ENCODE assay signal across 8 mouse cellular contexts in the genomic region with DNA sequence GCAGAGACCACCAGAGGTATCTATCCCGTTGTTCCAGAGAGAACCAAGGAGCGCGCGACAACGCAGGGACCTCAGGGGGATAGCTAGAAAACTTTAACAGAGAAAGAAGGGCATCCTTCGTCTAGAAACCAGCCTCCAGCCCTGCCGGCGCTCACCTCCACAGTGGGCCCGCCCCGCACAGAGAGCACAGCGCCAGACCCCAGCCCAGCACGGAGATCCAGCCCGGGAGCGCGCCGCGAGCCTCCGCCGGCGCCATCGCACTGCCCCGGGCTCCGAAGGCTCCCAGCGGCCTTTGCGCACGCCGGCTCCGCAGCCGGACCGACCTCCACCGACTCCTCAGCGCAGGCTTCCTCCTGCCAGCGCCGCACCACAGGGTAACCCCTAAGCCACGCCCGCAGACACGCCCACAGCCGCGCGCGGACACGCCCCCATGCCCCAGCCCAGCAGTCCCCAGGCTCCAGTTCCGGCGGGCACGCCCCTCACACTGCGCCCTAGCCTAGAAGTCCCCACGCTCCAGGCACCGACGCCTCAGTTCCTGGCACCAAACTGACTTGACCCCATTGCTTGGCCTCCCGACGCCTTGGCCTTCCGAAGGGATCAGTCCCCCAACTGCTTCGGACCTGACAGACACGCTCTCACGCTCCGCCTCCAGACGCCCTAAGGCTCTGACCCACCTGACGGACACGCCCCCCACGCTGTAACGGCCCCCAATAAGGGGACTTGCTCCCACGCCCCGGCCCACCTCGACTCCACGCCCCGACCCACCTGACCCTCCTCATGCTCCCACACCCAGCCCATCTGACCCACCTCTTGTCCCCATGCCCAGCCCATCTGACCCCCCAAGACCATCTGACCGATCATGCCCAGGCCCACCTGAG. TPM values are rescaled to one million over a fixed set of nuclear protein-coding genes. Genes with fewer than 3 reads are reported as not detected.
DNase-seq lines count a peak whose midpoint lies in the region; ATAC-seq and TF ChIP-seq lines count a peak whose summit lies in the region.
"Not testable (repeated sequence)": the region's sequence is repeated elsewhere in the genome, so short reads cannot be mapped to it uniquely, and the experiment has no call there.

A gene (minus strand): TSS at position 350 of the 878 bp plus-strand sequence.
A gene (minus strand): TSS at position 659 of the 878 bp plus-strand sequence.

- H3K79me2 ChIP-seq in MEL (ENCODE audit: control insufficient read depth, insufficient read depth, low read length, poor library complexity) = not testable (repeated sequence)

- peak within 1 kb of the TSS; percentile 61 for H3K4me2 ChIP-seq in forebrain, embryonic 15.5 days (replicated peaks)
- peak within 1 kb of the TSS; percentile 46 for H3K4me2 ChIP-seq in neural tube, embryonic 14.5 days (ENCODE audit: low read depth, low read length)

- peak within 1 kb of the TSS; percentile 26; the same call in 1 of the 2 replicates for H3K27ac ChIP-seq in MEL (ENCODE audit: control insufficient read depth, low read depth, low read length)
- not testable (repeated sequence) for H3K27ac ChIP-seq in cerebellum, adult 2 months (ENCODE audit: insufficient read depth, low read length); forebrain, embryonic 15.5 days (replicated peaks); neural tube, embryonic 14.5 days (ENCODE audit: low read depth, low read length)

- not testable (repeated sequence) for TF ChIP-seq CTCF in MEL (IDR thresholded peaks at IDR 0.05 in 2 of 3, conservative IDR thresholded peaks at IDR 0.05 in 1 of 3; ENCODE audit: control insufficient read depth in 1 of 3, insufficient read depth in 1 of 3, low read depth in 2 of 3, low read length in 3 of 3, poor library complexity in 1 of 3, severe bottlenecking in 1 of 3); cerebellum, adult 2 months (IDR thresholded peaks at IDR 0.05; ENCODE audit: borderline replicate concordance, insufficient read depth, low read depth, low read length)

- H3K36me3 ChIP-seq in MEL (ENCODE audit: control insufficient read depth in 1 of 2, insufficient read depth in 2 of 2, low read length in 2 of 2); forebrain, embryonic 15.5 days; neural tube, embryonic 14.5 days (ENCODE audit: control insufficient read depth, insufficient read depth, low read length): not testable (repeated sequence)

- DNase-seq in MEL (ENCODE audit: low read depth, low spot score) = peak; percentile 64
- peak; percentile 16 to 43 for DNase-seq in cerebellum, adult 2 months
- DNase-seq in heart, postnatal 4 days = peak; percentile 48
- DNase-seq in kidney, postnatal 36 days = peak; percentile 51 to 57
- DNase-seq in lung, postnatal 10 days = peak; percentile 68
- DNase-seq in thymus, postnatal 14 days = peak; percentile 53

- H3K27me3 ChIP-seq in MEL (ENCODE audit: control insufficient read depth in 1 of 2, insufficient read depth in 2 of 2, low read length in 2 of 2); cerebellum, adult 2 months (ENCODE audit: control insufficient read depth, insufficient read depth, low read length); forebrain, embryonic 15.5 days; neural tube, embryonic 14.5 days (ENCODE audit: control insufficient read depth, insufficient read depth, low read length): not testable (repeated sequence)

- H3K4me1 ChIP-seq in MEL (ENCODE audit: control insufficient read depth in 1 of 2, insufficient read depth in 2 of 2, low read length in 2 of 2); cerebellum, adult 2 months (ENCODE audit: control insufficient read depth, insufficient read depth, low read length); forebrain, embryonic 15.5 days; neural tube, embryonic 14.5 days (ENCODE audit: control insufficient read depth, insufficient read depth, low read length): not testable (repeated sequence)

- peak within 1 kb of the TSS; percentile 72 for H3K9ac ChIP-seq in MEL (ENCODE audit: control insufficient read depth, low read depth, low read length, poor library complexity, severe bottlenecking)
- peak within 1 kb of the TSS; percentile 64 for H3K9ac ChIP-seq in forebrain, embryonic 15.5 days (replicated peaks)
- 0 out of 2 replicates have a peak within 1 kb of the TSS, but pooled peaks have one; percentile 34 for H3K9ac ChIP-seq in neural tube, embryonic 14.5 days (replicated peaks; ENCODE audit: low read depth, low read length)

- 2% methylated on average over 54 of the region's 67 CpGs for WGBS in cerebellum, adult 2 months
- WGBS in forebrain, embryonic 15.5 days = 1% methylated on average over 59 of the region's 67 CpGs
- WGBS in neural tube, embryonic 14.5 days = under 1% methylated on average over 34 of the region's 67 CpGs

- peak; percentile 55; a peak in 2 of 4 replicates for TF ChIP-seq POLR2A in MEL (IDR thresholded peaks at IDR 0.05; ENCODE audit: control insufficient read depth in 1 of 2, insufficient read depth in 1 of 2, low read depth in 1 of 2, low read length in 2 of 2, poor library complexity in 1 of 2)
- TF ChIP-seq POLR2A in cerebellum, adult 2 months (IDR thresholded peaks at IDR 0.05; ENCODE audit: borderline replicate concordance, insufficient read depth, low read length) = not testable (repeated sequence)

- not testable (repeated sequence) for H3K9me3 ChIP-seq in MEL (replicated peaks; ENCODE audit: insufficient read depth, low read length); forebrain, embryonic 15.5 days; neural tube, embryonic 14.5 days (ENCODE audit: control insufficient read depth, low read length)

- TF ChIP-seq EP300 in MEL (IDR thresholded peaks at IDR 0.05; ENCODE audit: low read depth in 1 of 2, low read length in 2 of 2) = not testable (repeated sequence)

- TF ChIP-seq RAD21 in MEL (IDR thresholded peaks at IDR 0.05; ENCODE audit: low read depth, low read length) = not testable (repeated sequence)

- peak; percentile 97 for ATAC-seq in forebrain, embryonic 15.5 days (replicated peaks)
- peak; percentile 97 for ATAC-seq in neural tube, embryonic 14.5 days (ENCODE audit: low read depth)

- H3K4me3 ChIP-seq in MEL (ENCODE audit: control insufficient read depth in 1 of 2, insufficient read depth in 1 of 2, low read depth in 2 of 2, low read length in 2 of 2) = peak within 1 kb of the TSS; percentile 76 to 96
- H3K4me3 ChIP-seq in cerebellum, adult 2 months (replicated peaks; ENCODE audit: insufficient read depth, low read depth, low read length) = not testable (repeated sequence)
- H3K4me3 ChIP-seq in forebrain, embryonic 15.5 days = peak within 1 kb of the TSS; percentile 51
- H3K4me3 ChIP-seq in neural tube, embryonic 14.5 days (ENCODE audit: low read depth, low read length) = peak within 1 kb of the TSS; percentile 40

TF ChIP-seq in MEL, 35 proteins besides CTCF, POLR2A, EP300 and RAD21:
- TF ChIP-seq NELFE (IDR thresholded peaks at IDR 0.05; ENCODE audit: low read depth, low read length) (peak; percentile 43; the same call in 1 of the 2 replicates), HCFC1 (IDR thresholded peaks at IDR 0.05; ENCODE audit: low read depth, low read length) (peak; percentile 33; the same call in 1 of the 2 replicates)

RNA-seq across cellular contexts. Expression of the first gene that starts in this region (rescaled TPM):
- total RNA-seq in MEL (2012; rRNA removed) = not detected in 2 replicates
- not detected for polyA plus RNA-seq in MEL (2012; ENCODE audit: insufficient read depth in 1 of 2, insufficient read length in 2 of 2, low read depth in 1 of 2, low replicate concordance in 2 of 2, missing spikeins in 1 of 2)
- polyA plus RNA-seq in cerebellum, adult 2 months (2012; rRNA removed) = 0.89 and 1.7 TPM in 2 replicates
- polyA plus RNA-seq in forebrain, embryonic 15.5 days (2015; fragmentation: Nextera tagmentation; extraction: Ambion mirVana) = 0.14 and 0.48 TPM in 2 replicates
- under 1 TPM in 1 of 2 experiments, not detected in 1; 0.12 TPM for total RNA-seq in heart, postnatal 4 days (2021)
- 0.33 TPM in 1 of 2 replicates, not detected in the other for polyA plus RNA-seq in neural tube, embryonic 14.5 days (2014; fragmentation: Nextera tagmentation; extraction: Ambion mirVana)

RNA-seq across cellular contexts. Expression of the second gene that starts in this region (rescaled TPM):
- total RNA-seq in MEL (2012; rRNA removed) = 44.5 and 49.3 TPM in 2 replicates
- polyA plus RNA-seq in MEL (2012; ENCODE audit: insufficient read depth in 1 of 2, insufficient read length in 2 of 2, low read depth in 1 of 2, low replicate concordance in 2 of 2, missing spikeins in 1 of 2) = 10 to 100 TPM in 1 of 2 experiments, not detected in 1; 11.6 TPM
- polyA plus RNA-seq in cerebellum, adult 2 months (2012; rRNA removed) = 11.3 and 13.7 TPM in 2 replicates
- polyA plus RNA-seq in forebrain, embryonic 15.5 days (2015; fragmentation: Nextera tagmentation; extraction: Ambion mirVana) = 12.0 and 12.1 TPM in 2 replicates
- total RNA-seq in heart, postnatal 4 days (2021) = 10 to 100 TPM; 22.8 to 23.0 TPM
- polyA plus RNA-seq in neural tube, embryonic 14.5 days (2014; fragmentation: Nextera tagmentation; extraction: Ambion mirVana) = 8.3 and 11.7 TPM in 2 replicates
